Mouse (Mus musculus): ENCODE results near the gene Atg4a.

The Atg4a gene

GRCm38 (mm10) chrX:141158160-141158559 is 201.5 kb downstream of the Atg4a start:
- peak; percentile 12 for DNase-seq (ENCODE audit: low read depth, low spot score)

GRCm38 (mm10) chrX:141160371-141160770 is 203.7 kb downstream of the Atg4a start:
- no peak for DNase-seq (ENCODE audit: low read depth, low spot score)

- no peak for DNase-seq (ENCODE audit: low read depth, low spot score)
Measured at GRCm38 (mm10) chrX:141165067-141165466, 208.4 kb downstream of the Atg4a start.

- peak; percentile 45 for DNase-seq (ENCODE audit: low read depth, low spot score)
Measured at GRCm38 (mm10) chrX:141175353-141175752, 218.6 kb downstream of the Atg4a start.

GRCm38 (mm10) chrX:141195036-141195435 is 238.3 kb downstream of the Atg4a start:
- no peak for DNase-seq (ENCODE audit: low read depth, low spot score)

GRCm38 (mm10) chrX:141198993-141199392 is 242.3 kb downstream of the Atg4a start:
- DNase-seq (ENCODE audit: low read depth, low spot score): no peak

- DNase-seq (ENCODE audit: low read depth, low spot score): peak; percentile 26
Measured at GRCm38 (mm10) chrX:141212802-141213201, 256.1 kb downstream of the Atg4a start.
